Comparison of ENCODE assay signal across 8 mouse cellular contexts in genomic region chr2:163838043-163838442, GRCm38 (mm10). TPM values are rescaled to one million over a fixed set of nuclear protein-coding genes. Genes with fewer than 3 reads are reported as not detected.
DNase-seq lines count a peak whose midpoint lies in the region; ATAC-seq and TF ChIP-seq lines count a peak whose summit lies in the region.

No protein-coding gene starts in this region.

- no peak for ATAC-seq in kidney, embryonic 14.5 days (ENCODE audit: low FRiP score, low TSS enrichment)
- ATAC-seq in intestine, postnatal 0 days, result peak; percentile 47; the same call in 1 of the 2 replicates
- no peak for ATAC-seq in limb, embryonic 11.5 days (ENCODE audit: insufficient number of reproducible peaks, low FRiP score, low TSS enrichment, low read depth)
- ATAC-seq in monocyte, adult 5-6 weeks (replicated peaks; ENCODE audit: insufficient number of reproducible peaks, low FRiP score, low TSS enrichment, poor library complexity, severe bottlenecking), result peak; percentile 99

- no peaks in the 10 kb centered on the region for H3K36me3 ChIP-seq in kidney, embryonic 14.5 days (ENCODE audit: control insufficient read depth, insufficient read depth, low read length)
- H3K36me3 ChIP-seq in intestine, postnatal 0 days (ENCODE audit: control insufficient read depth, insufficient read depth), result no peaks in the 10 kb centered on the region
- no peaks in the 10 kb centered on the region for H3K36me3 ChIP-seq in limb, embryonic 11.5 days (ENCODE audit: control insufficient read depth, insufficient read depth, low read length)

- H3K9me3 ChIP-seq in kidney, embryonic 14.5 days (ENCODE audit: control insufficient read depth, low read length), result no peaks in the 10 kb centered on the region
- H3K9me3 ChIP-seq in intestine, postnatal 0 days (ENCODE audit: control insufficient read depth), result no peaks in the 10 kb centered on the region
- no peaks in the 10 kb centered on the region for H3K9me3 ChIP-seq in limb, embryonic 11.5 days (ENCODE audit: control insufficient read depth, low read length)

- H3K4me3 ChIP-seq in kidney, embryonic 14.5 days (ENCODE audit: low read length), result no peak overlapping the region
- H3K4me3 ChIP-seq in intestine, postnatal 0 days (ENCODE audit: low read depth, low read length), result no peak overlapping the region
- no peak overlapping the region for H3K4me3 ChIP-seq in limb, embryonic 11.5 days (ENCODE audit: low read depth, low read length)

- no peak overlapping the region for H3K4me2 ChIP-seq in kidney, embryonic 14.5 days (replicated peaks; ENCODE audit: low read depth, low read length)
- no peak overlapping the region for H3K4me2 ChIP-seq in intestine, postnatal 0 days (replicated peaks; ENCODE audit: low read depth)
- H3K4me2 ChIP-seq in limb, embryonic 11.5 days (ENCODE audit: low read depth, severe bottlenecking), result no peak overlapping the region

- peak; percentile 99 for TF ChIP-seq CTCF in intestine, postnatal 0 days (IDR thresholded peaks at IDR 0.05; ENCODE audit: low read depth)

- H3K9ac ChIP-seq in kidney, embryonic 14.5 days (ENCODE audit: low read depth, low read length), result no peak overlapping the region
- H3K9ac ChIP-seq in intestine, postnatal 0 days (ENCODE audit: low read depth, low read length), result no peak overlapping the region
- H3K9ac ChIP-seq in limb, embryonic 11.5 days (ENCODE audit: low read length), result no peak overlapping the region

- WGBS in kidney, embryonic 14.5 days, result 30% methylated on average over 9 of the region's 9 CpGs
- WGBS in intestine, postnatal 0 days, result 29% methylated on average over 9 of the region's 9 CpGs
- WGBS in limb, embryonic 11.5 days, result 35% methylated on average over 9 of the region's 9 CpGs

- H3K27ac ChIP-seq in kidney, embryonic 14.5 days (ENCODE audit: low read depth, low read length), result no peak overlapping the region
- H3K27ac ChIP-seq in intestine, postnatal 0 days (ENCODE audit: low read depth, low read length), result no peak overlapping the region
- H3K27ac ChIP-seq in limb, embryonic 11.5 days (replicated peaks; ENCODE audit: low read depth, low read length), result no peak overlapping the region

- no peaks in the 10 kb centered on the region for H3K27me3 ChIP-seq in kidney, embryonic 14.5 days (ENCODE audit: control insufficient read depth, insufficient read depth, low read length)
- no peaks in the 10 kb centered on the region; the same call in 1 of the 2 replicates for H3K27me3 ChIP-seq in intestine, postnatal 0 days (replicated peaks; ENCODE audit: control insufficient read depth, insufficient read depth, low read length)
- H3K27me3 ChIP-seq in limb, embryonic 11.5 days (ENCODE audit: control insufficient read depth, insufficient read depth, low read length), result no peaks in the 10 kb centered on the region

- peak; percentile 78 for DNase-seq in kidney, adult 18-20 months
- DNase-seq in cerebellum, adult 8-10 months, result peak; percentile 87
- peak; percentile 80 to 87 for DNase-seq in frontal cortex, postnatal 36 days (ENCODE audit: low spot score in 2 of 2)
- peak; percentile 85 for DNase-seq in limb, embryonic 11.5 days (ENCODE audit: low spot score)
- peak; percentile 64 to 69 for DNase-seq in spleen, postnatal 36 days (ENCODE audit: low spot score in 2 of 2)

- no peaks in the 10 kb centered on the region for H3K4me1 ChIP-seq in kidney, embryonic 14.5 days (ENCODE audit: control insufficient read depth, insufficient read depth, low read length)
- no peaks in the 10 kb centered on the region for H3K4me1 ChIP-seq in intestine, postnatal 0 days (replicated peaks; ENCODE audit: control insufficient read depth, insufficient read depth, low read length)
- no peaks in the 10 kb centered on the region for H3K4me1 ChIP-seq in limb, embryonic 11.5 days (ENCODE audit: control insufficient read depth, insufficient read depth, low read length)

RNA-seq across cellular contexts. Expression of gene Kcnk15, which starts 15.4 kb away (rescaled TPM):
- not detected in 2 replicates for polyA plus RNA-seq in kidney, embryonic 14.5 days (2014; fragmentation: Nextera tagmentation; extraction: Ambion mirVana)
- polyA plus RNA-seq in intestine, postnatal 0 days (2015; fragmentation: Nextera tagmentation; extraction: Ambion mirVana), result not detected in 2 replicates
- polyA plus RNA-seq in limb, embryonic 11.5 days (2014; fragmentation: Nextera tagmentation; extraction: Ambion mirVana), result not detected in 2 replicates
- total RNA-seq in monocyte, adult 5-6 weeks (2017), result not detected in 3 replicates

RNA-seq across cellular contexts. Expression of gene Ccn5, which starts 17.4 kb away (rescaled TPM):
- polyA plus RNA-seq in kidney, embryonic 14.5 days (2014; fragmentation: Nextera tagmentation; extraction: Ambion mirVana), result 0.11 and 0.28 TPM in 2 replicates
- polyA plus RNA-seq in intestine, postnatal 0 days (2015; fragmentation: Nextera tagmentation; extraction: Ambion mirVana), result not detected in 2 replicates
- polyA plus RNA-seq in limb, embryonic 11.5 days (2014; fragmentation: Nextera tagmentation; extraction: Ambion mirVana), result 0.11 and 0.36 TPM in 2 replicates
- not detected in 3 replicates for total RNA-seq in monocyte, adult 5-6 weeks (2017)

Comparison
In these comparisons a context has a peak if more than half of its experiments do, and no peak if none do; other contexts are left out.
1. ATAC-seq: peak in intestine, postnatal 0 days (single experiment) and monocyte, adult 5-6 weeks (single experiment); none in kidney, embryonic 14.5 days (single experiment) and limb, embryonic 11.5 days (single experiment).
2. Peak in every context shown above with its lines, with median percentiles within 50 percentile points of each other: DNase-seq.